Mouse (Mus musculus) lung, embryonic 14.5 days (tissue): ENCODE results near the gene Bicral. TPM values are rescaled to one million over a fixed set of nuclear protein-coding genes. Genes with fewer than 3 reads are reported as not detected.

Experiments used
- ATAC-seq: fragments of 200-750 bp; cut with Nextera tagmentation; 2 replicates; pipeline ENCODE4 v1.8.0; 2017; ENCODE audit warnings: mild to moderate bottlenecking, moderate TSS enrichment, moderate library complexity; ENCODE audit not compliant: insufficient read depth
- DNase-seq: peaks from one replicate; pipeline ENCODE4 v3.0.0-alpha.2; 2015
- H3K27ac ChIP-seq: fragments of 300-500 bp; sonication (generic); 2 replicates; pipeline ENCODE4 v1.5.1; 2014; ENCODE audit warnings: low read depth, mild to moderate bottlenecking, moderate library complexity
- H3K27me3 ChIP-seq: fragments of 300-500 bp; sonication (generic); 2 replicates; pipeline ENCODE4 v1.6.1; 2014; ENCODE audit warnings: low read length, control low read depth; ENCODE audit not compliant: insufficient read depth
- H3K36me3 ChIP-seq: fragments of 300-500 bp; sonication (generic); 2 replicates; pipeline ENCODE4 v1.6.1; 2014; ENCODE audit warnings: control low read depth; ENCODE audit not compliant: insufficient read depth
- H3K4me1 ChIP-seq: fragments of 300-500 bp; sonication (generic); 2 replicates; pipeline ENCODE4 v1.6.1; 2014; ENCODE audit warnings: antibody characterized with exemption, control low read depth; ENCODE audit not compliant: insufficient read depth
- H3K4me2 ChIP-seq: fragments of 300-500 bp; sonication (generic); 2 replicates; pipeline ENCODE4 v1.6.1; 2014; ENCODE audit warnings: mild to moderate bottlenecking
- H3K4me3 ChIP-seq: fragments of 300-500 bp; sonication (generic); 2 replicates; pipeline ENCODE4 v1.5.1; 2014; ENCODE audit warnings: low read depth, low read length
- H3K9ac ChIP-seq: fragments of 300-500 bp; sonication (generic); 2 replicates; pipeline ENCODE4 v1.6.1; 2014
- H3K9me3 ChIP-seq: fragments of 300-500 bp; sonication (generic); 2 replicates; pipeline ENCODE4 v1.6.1; 2016; ENCODE audit warnings: low read depth, low read length, control low read depth
- CTCF ChIP-seq: IDR thresholded peaks from 2 replicates; pipeline ENCODE4 v1.5.1; 2016; ENCODE audit warnings: antibody characterized with exemption, low read depth
- WGBS: fragments of 180-500 bp; shearing (Covaris S2); extraction: QIAGEN DNeasy Blood & Tissue Kit; methylation state at CpG from one replicate; pipeline ENCODE4 v1.1.7; 2014; 5-methylcytosine and 5-hydroxymethylcytosine counted together
- polyA plus RNA-seq: library from polyadenylated mRNA; unstranded; fragments of >200 nt; fragmentation: Nextera tagmentation; extraction: Ambion mirVana; gene quantifications from 2 replicates; pipeline ENCODE4 v1.2.1, GENCODE M21; 2014

Gene Bicral
- polyA plus RNA-seq, 1 experiment from 2014 or later: 6.5 TPM

GRCm38 (mm10) chr17:46751794-46752556, 106.3 kb downstream of the Bicral start, which contains the start of gene Cnpy3:
Gene Cnpy3 (minus strand): TSS chr17:46752214.
- Histone ChIP-seq H3K4me1 (peaks cover 9% of the 10 kb centered on the region; the same call in 1 of the 2 replicates), H3K27me3 (no peaks in the 10 kb centered on the region), H3K9me3 (no peaks in the 10 kb centered on the region), H3K4me3 (peak within 1 kb of the TSS; percentile 70), H3K9ac (peak within 1 kb of the TSS; percentile 71), H3K4me2 (peak within 1 kb of the TSS; percentile 88), H3K36me3 (peaks cover 5% of the 10 kb centered on the region), H3K27ac (peak within 1 kb of the TSS; percentile 88)
- ATAC-seq (peak; percentile 98), DNase-seq (peak; percentile 99)
- no peak for TF ChIP-seq CTCF
- WGBS: under 1% methylated on average over 58 of the region's 58 CpGs

GRCm38 (mm10) chr17:46751056-46751793, 107.1 kb downstream of the Bicral start:
- 16% methylated on average over 16 of the region's 16 CpGs for WGBS
- peak overlapping the region; percentile 88 for H3K4me2 ChIP-seq
- peak overlapping the region; percentile 70 for H3K4me3 ChIP-seq
- no peak; the same call in 1 of the 2 replicates for ATAC-seq
- no peak for TF ChIP-seq CTCF
- peaks cover 9% of the 10 kb centered on the region; the same call in 1 of the 2 replicates for H3K4me1 ChIP-seq
- H3K36me3 ChIP-seq: peaks cover 11% of the 10 kb centered on the region
- H3K27ac ChIP-seq: peak overlapping the region; percentile 88
- no peaks in the 10 kb centered on the region for H3K9me3 ChIP-seq
- peak overlapping the region; percentile 71 for H3K9ac ChIP-seq
- no peaks in the 10 kb centered on the region for H3K27me3 ChIP-seq
- DNase-seq: peak; percentile 67

GRCm38 (mm10) chr17:46750580-46750979, 107.7 kb downstream of the Bicral start:
- Histone ChIP-seq H3K9me3 (no peaks in the 10 kb centered on the region), H3K27me3 (no peaks in the 10 kb centered on the region), H3K9ac (peak overlapping the region; percentile 71; the same call in 1 of the 2 replicates), H3K36me3 (peaks cover 18% of the 10 kb centered on the region), H3K4me3 (peak overlapping the region; percentile 70), H3K4me2 (peak overlapping the region; percentile 88), H3K4me1 (peaks cover 9% of the 10 kb centered on the region; the same call in 1 of the 2 replicates), H3K27ac (no peak overlapping the region)
- ATAC-seq: no peak
- DNase-seq: no peak
- TF ChIP-seq CTCF: no peak
- 90% methylated on average over 4 of the region's 4 CpGs for WGBS

- WGBS: 87% methylated on average over 5 of the region's 5 CpGs
- Histone ChIP-seq H3K27ac (no peak overlapping the region), H3K4me1 (peaks cover 9% of the 10 kb centered on the region; the same call in 1 of the 2 replicates), H3K36me3 (peaks cover 25% of the 10 kb centered on the region), H3K27me3 (no peaks in the 10 kb centered on the region), H3K4me2 (no peak overlapping the region), H3K9me3 (no peaks in the 10 kb centered on the region), H3K9ac (no peak overlapping the region), H3K4me3 (no peak overlapping the region)
- ATAC-seq (no peak), DNase-seq (no peak)
- TF ChIP-seq CTCF: no peak
Measured at GRCm38 (mm10) chr17:46749282-46749681, 109.0 kb downstream of the Bicral start.

Other genes starting within 250 kb of the Bicral start
- 79.5 and 99.3 TPM in 2 replicates for gene Ptk7, start 229.0 kb downstream of the Bicral start, polyA plus RNA-seq
- gene Klc4, start 212.5 kb downstream of the Bicral start, polyA plus RNA-seq: 20.2 and 21.4 TPM in 2 replicates
- gene Mrpl2, start 212.3 kb downstream of the Bicral start, polyA plus RNA-seq: 113 and 114 TPM in 2 replicates
- 36.6 TPM in 2 replicates for gene Cul7, start 208.1 kb downstream of the Bicral start, polyA plus RNA-seq
- gene Rrp36, start 184.1 kb downstream of the Bicral start, polyA plus RNA-seq: 47.6 and 48.5 TPM in 2 replicates
- gene Mea1, start 179.7 kb downstream of the Bicral start, polyA plus RNA-seq: 123 and 131 TPM in 2 replicates
- 108 and 111 TPM in 2 replicates for gene Klhdc3, start 177.6 kb downstream of the Bicral start, polyA plus RNA-seq
- gene Ppp2r5d, start 153.4 kb downstream of the Bicral start, polyA plus RNA-seq: 97.6 and 104 TPM in 2 replicates
- 23.0 and 25.7 TPM in 2 replicates for gene Pex6, start 147.0 kb downstream of the Bicral start, polyA plus RNA-seq
- 0.77 and 1.5 TPM in 2 replicates for gene Gnmt, start 129.3 kb downstream of the Bicral start, polyA plus RNA-seq
- 77.4 and 79.3 TPM in 2 replicates for gene Cnpy3, start 106.3 kb downstream of the Bicral start, polyA plus RNA-seq
- gene Ptcra, start 94.8 kb downstream of the Bicral start, polyA plus RNA-seq: 0.24 and 0.37 TPM in 2 replicates
- 58.2 and 64.7 TPM in 2 replicates for gene 2310039H08Rik, start 85.8 kb downstream of the Bicral start, polyA plus RNA-seq
- 169 and 171 TPM in 2 replicates for gene Rpl7l1, start 75.8 kb downstream of the Bicral start, polyA plus RNA-seq
- gene Tbcc, start 32.2 kb upstream of the Bicral start, polyA plus RNA-seq: 58.5 and 61.2 TPM in 2 replicates
- not detected in 2 replicates for gene Prph2, start 52.0 kb upstream of the Bicral start, polyA plus RNA-seq
- gene Ubr2, start 152.1 kb upstream of the Bicral start, polyA plus RNA-seq: 26.8 and 28.6 TPM in 2 replicates